Mouse (Mus musculus) MEL (cell line): ENCODE measurements around the gene BC025920. TPM values are rescaled to one million over a fixed set of nuclear protein-coding genes. Genes with fewer than 3 reads are reported as not detected.

Source experiments
- DNase-seq: peaks from one replicate; pipeline ENCODE4 v3.0.0; 2011; ENCODE audit warnings: low read depth, low spot score
- H3K27ac ChIP-seq: 2 replicates; pipeline ENCODE4 v1.5.1; 2012; ENCODE audit warnings: low read depth, mild to moderate bottlenecking, control low read depth, low read length, moderate library complexity; ENCODE audit not compliant: control insufficient read depth
- H3K27me3 ChIP-seq, 2 experiments: fragments of 150-350 bp in 1 of 2; sonication (generic) in 1 of 2; 2 replicates each; pipeline ENCODE4 v1.6.1; 2012; ENCODE audit warnings: low read length in 2 of 2, mild to moderate bottlenecking in 2 of 2, improper control_type of control experiment in 1 of 2, moderate library complexity in 1 of 2; ENCODE audit not compliant: insufficient read depth in 2 of 2, control insufficient read depth in 1 of 2
- H3K36me3 ChIP-seq, 2 experiments: 2 replicates each; pipeline ENCODE4 v1.6.1; 2012 to 2014; ENCODE audit warnings: low read length in 2 of 2, improper control_type of control experiment in 1 of 2, inconsistent platforms in 1 of 2, mild to moderate bottlenecking in 1 of 2; ENCODE audit not compliant: insufficient read depth in 2 of 2, control insufficient read depth in 1 of 2
- H3K4me1 ChIP-seq, 2 experiments: fragments of 150-350 bp in 1 of 2; sonication (generic) in 1 of 2; 2 replicates each; pipeline ENCODE4 v1.6.1; 2012; ENCODE audit warnings: low read length in 2 of 2, improper control_type of control experiment in 1 of 2, mild to moderate bottlenecking in 1 of 2; ENCODE audit not compliant: insufficient read depth in 2 of 2, control insufficient read depth in 1 of 2
- H3K4me3 ChIP-seq, 2 experiments: fragments of 150-350 bp in 1 of 2; sonication (generic) in 1 of 2; 2 replicates each; pipeline ENCODE4 v1.5.1; 2012; ENCODE audit warnings: low read depth in 2 of 2, low read length in 2 of 2, mild to moderate bottlenecking in 2 of 2, moderate library complexity in 2 of 2, control low read depth in 1 of 2, improper control_type of control experiment in 1 of 2; ENCODE audit not compliant: control insufficient read depth in 1 of 2, insufficient read depth in 1 of 2
- H3K79me2 ChIP-seq: 2 replicates; pipeline ENCODE4 v1.6.1; 2012; ENCODE audit warnings: mild to moderate bottlenecking, low read length, moderate library complexity; ENCODE audit not compliant: control insufficient read depth, poor library complexity, insufficient read depth
- H3K9ac ChIP-seq: 2 replicates; pipeline ENCODE4 v1.6.1; 2012; ENCODE audit warnings: low read depth, mild to moderate bottlenecking, control low read depth, low read length, moderate library complexity; ENCODE audit not compliant: control insufficient read depth, poor library complexity, severe bottlenecking
- H3K9me3 ChIP-seq: fragments of 150-350 bp; sonication (generic); replicated peaks from 2 replicates; pipeline ENCODE4 v1.6.1; 2012; ENCODE audit warnings: mild to moderate bottlenecking, low read length, improper control_type of control experiment, moderate library complexity; ENCODE audit not compliant: insufficient read depth
- CHD1 ChIP-seq: IDR thresholded peaks from 2 replicates; pipeline ENCODE4 v1.6.1; 2012; ENCODE audit warnings: low read depth, mild to moderate bottlenecking, inconsistent platforms, low read length, improper control_type of control experiment
- CTCF ChIP-seq, 3 experiments: IDR thresholded peaks in 2 of 3; conservative IDR thresholded peaks in 1 of 3; 2 replicates each; pipeline ENCODE4 v1.5.1; 2011 to 2012; ENCODE audit warnings: low read length in 3 of 3, low read depth in 2 of 3, mild to moderate bottlenecking in 2 of 3, improper control_type of control experiment in 1 of 3, inconsistent platforms in 1 of 3, mixed read lengths in 1 of 3, moderate library complexity in 1 of 3; ENCODE audit not compliant: control insufficient read depth in 1 of 3, insufficient read depth in 1 of 3, poor library complexity in 1 of 3, severe bottlenecking in 1 of 3
- E2F4 ChIP-seq: IDR thresholded peaks from 2 replicates; pipeline ENCODE4 v1.6.1; 2011; ENCODE audit warnings: low read depth, low read length, improper control_type of control experiment, borderline replicate concordance
- ELF1 ChIP-seq: IDR thresholded peaks from 2 replicates; pipeline ENCODE4 v1.6.1; 2014; ENCODE audit warnings: low read depth, mild to moderate bottlenecking, inconsistent platforms, low read length, improper control_type of control experiment, moderate library complexity
- EP300 ChIP-seq, 2 experiments: IDR thresholded peaks; 2 replicates each; pipeline ENCODE4 v1.6.1; 2011; ENCODE audit warnings: improper control_type of control experiment in 2 of 2, low read length in 2 of 2, low read depth in 1 of 2, mild to moderate bottlenecking in 1 of 2
- ETS1 ChIP-seq: IDR thresholded peaks from 2 replicates; pipeline ENCODE4 v1.6.1; 2012; ENCODE audit warnings: low read depth, mild to moderate bottlenecking, inconsistent platforms, low read length, improper control_type of control experiment, moderate library complexity
- GABPA ChIP-seq: IDR thresholded peaks from 2 replicates; pipeline ENCODE4 v1.6.1; 2012; ENCODE audit warnings: low read depth, mild to moderate bottlenecking, inconsistent platforms, low read length, improper control_type of control experiment, moderate library complexity
- GATA1 ChIP-seq: IDR thresholded peaks from 2 replicates; pipeline ENCODE4 v1.6.1; 2011; ENCODE audit warnings: low read depth, low read length, improper control_type of control experiment
- JUND ChIP-seq: IDR thresholded peaks from 2 replicates; pipeline ENCODE4 v1.6.1; 2011; ENCODE audit warnings: low read depth, mild to moderate bottlenecking, improper control_type of control experiment, low read length
- KAT2A ChIP-seq: conservative IDR thresholded peaks from 2 replicates; pipeline ENCODE4 v1.6.1; 2012; ENCODE audit warnings: low read depth, low read length, improper control_type of control experiment, inconsistent platforms
- MAFK ChIP-seq: IDR thresholded peaks from 2 replicates; pipeline ENCODE4 v1.6.1; 2011; ENCODE audit warnings: low read depth, mild to moderate bottlenecking, low read length, improper control_type of control experiment, borderline replicate concordance
- MAZ ChIP-seq: IDR thresholded peaks from 2 replicates; pipeline ENCODE4 v1.6.1; 2012; ENCODE audit warnings: low read depth, mild to moderate bottlenecking, inconsistent platforms, low read length, improper control_type of control experiment
- MEF2A ChIP-seq: IDR thresholded peaks from 2 replicates; pipeline ENCODE4 v1.6.1; 2014; ENCODE audit warnings: low read depth, mild to moderate bottlenecking, inconsistent platforms, low read length, improper control_type of control experiment; ENCODE audit not compliant: poor library complexity, insufficient replicate concordance, severe bottlenecking; ENCODE audit errors: extremely low read depth
- NRF1 ChIP-seq: IDR thresholded peaks from 2 replicates; pipeline ENCODE4 v1.6.1; 2014; ENCODE audit warnings: low read depth, mild to moderate bottlenecking, inconsistent platforms, low read length, improper control_type of control experiment, moderate library complexity; ENCODE audit not compliant: poor library complexity, insufficient read depth, severe bottlenecking
- POLR2AphosphoS2 ChIP-seq: IDR thresholded peaks from 2 replicates; pipeline ENCODE4 v1.6.1; 2011; ENCODE audit warnings: low read length, improper control_type of control experiment
- POLR2AphosphoS5 ChIP-seq: IDR thresholded peaks from 2 replicates; pipeline ENCODE4 v1.6.1; 2012; ENCODE audit warnings: low read depth, borderline replicate concordance, mild to moderate bottlenecking, inconsistent platforms, low read length, moderate library complexity, mixed read lengths
- RCOR1 ChIP-seq: IDR thresholded peaks from 2 replicates; pipeline ENCODE4 v1.6.1; 2012; ENCODE audit warnings: low read depth, mild to moderate bottlenecking, inconsistent platforms, low read length, improper control_type of control experiment
- SIN3A ChIP-seq: IDR thresholded peaks from 2 replicates; pipeline ENCODE4 v1.6.1; 2012; ENCODE audit warnings: low read length, improper control_type of control experiment, inconsistent platforms
- SMC3 ChIP-seq: IDR thresholded peaks from 2 replicates; pipeline ENCODE4 v1.6.1; 2011; ENCODE audit warnings: low read depth, low read length, improper control_type of control experiment
- TAL1 ChIP-seq: IDR thresholded peaks from 2 replicates; pipeline ENCODE4 v1.6.1; 2012; ENCODE audit warnings: mild to moderate bottlenecking, inconsistent platforms, low read length, moderate library complexity, mixed read lengths
- UBTF ChIP-seq: IDR thresholded peaks from 2 replicates; pipeline ENCODE4 v1.6.1; 2012; ENCODE audit warnings: low read depth, mild to moderate bottlenecking, inconsistent platforms, low read length, improper control_type of control experiment, moderate library complexity, borderline replicate concordance; ENCODE audit not compliant: insufficient read depth
- USF1 ChIP-seq: IDR thresholded peaks from 2 replicates; pipeline ENCODE4 v1.6.1; 2014; ENCODE audit warnings: low read depth, mild to moderate bottlenecking, inconsistent platforms, low read length, improper control_type of control experiment, moderate library complexity
- USF2 ChIP-seq, 2 experiments: IDR thresholded peaks; 2 replicates each; pipeline ENCODE4 v1.6.1; 2011 to 2012; ENCODE audit warnings: improper control_type of control experiment in 2 of 2, low read length in 2 of 2, borderline replicate concordance in 1 of 2, inconsistent platforms in 1 of 2, low read depth in 1 of 2, mild to moderate bottlenecking in 1 of 2; ENCODE audit not compliant: insufficient read depth in 1 of 2
- ZC3H11A ChIP-seq: IDR thresholded peaks from 2 replicates; pipeline ENCODE4 v1.6.1; 2012; ENCODE audit warnings: low read depth, mild to moderate bottlenecking, inconsistent platforms, low read length, improper control_type of control experiment
- ZKSCAN1 ChIP-seq: IDR thresholded peaks from 2 replicates; pipeline ENCODE4 v1.6.1; 2012; ENCODE audit warnings: low read depth, mild to moderate bottlenecking, inconsistent platforms, low read length, improper control_type of control experiment, moderate library complexity
- polyA plus RNA-seq, 2 experiments: library from polyadenylated mRNA; stranded (reverse) in 1 of 2; unstranded in 1 of 2; fragments of >175 nt in 1 of 2; fragments of >200 nt in 1 of 2; gene quantifications; 2 replicates each; pipeline versions ENCODE4 v1.2.1 to v1.2.4; 2012; ENCODE audit warnings: low replicate concordance in 2 of 2, low read depth in 1 of 2; ENCODE audit not compliant: insufficient read length in 2 of 2, insufficient read depth in 1 of 2, missing spikeins in 1 of 2
- total RNA-seq: library from RNA; depleted of rRNA; stranded (reverse); fragments of 300-350 nt; gene quantifications from 2 replicates; pipeline ENCODE4 v1.2.3, GENCODE M21; 2012

Gene BC025920
- total and polyA plus RNA-seq, 3 experiments: 1.1 to 1.7 TPM; not detected in 1

DNA sequence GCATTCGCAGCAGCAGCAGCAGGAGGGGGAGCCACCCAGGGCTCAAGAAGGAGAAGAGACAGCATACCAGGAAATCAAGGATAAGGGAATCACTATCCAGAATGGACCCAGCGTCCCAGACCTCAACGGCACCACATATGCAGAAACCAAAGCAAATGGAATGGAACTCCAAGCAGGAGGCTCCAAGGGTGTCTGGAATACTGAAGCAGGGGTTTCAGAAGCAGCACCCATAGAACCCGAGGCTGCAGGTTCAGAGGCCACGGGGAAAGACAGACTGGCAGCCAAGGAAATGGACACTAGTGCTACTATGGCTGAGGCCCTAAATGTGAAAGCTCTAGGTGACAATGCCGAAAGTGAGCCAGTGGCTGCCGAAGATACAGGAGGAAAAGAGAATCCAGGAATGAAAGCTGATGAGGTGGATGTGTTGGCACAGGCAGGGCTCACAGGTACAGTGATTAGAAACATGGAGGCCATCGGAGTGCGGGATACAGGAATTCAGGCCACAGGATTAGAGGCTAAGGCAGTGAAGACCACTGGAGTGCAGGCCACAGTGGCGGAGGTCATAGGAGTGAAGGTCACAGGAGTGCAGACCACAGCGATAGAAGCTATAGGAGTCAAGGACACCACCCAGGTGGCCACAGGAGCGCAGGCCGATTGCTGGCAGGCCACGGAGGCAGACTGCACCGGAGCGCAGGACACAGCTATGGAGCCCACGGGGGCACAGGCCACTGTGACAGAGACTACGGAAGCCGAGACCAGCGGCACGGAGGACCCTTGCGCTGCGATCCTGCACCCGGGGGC lies 36.8 kb downstream of the BC025920 start:
- Histone ChIP-seq H3K9ac (peak overlapping the region; percentile 82), H3K79me2 (peaks cover 3% of the 10 kb centered on the region; the same call in 1 of the 2 replicates), H3K27me3 (no peaks in the 10 kb centered on the region), H3K27ac (peak overlapping the region; percentile 76), H3K4me1 (peaks cover 2 to 15% of the 10 kb centered on the region in 2 experiments; a peak in 3 of 4 replicates), H3K9me3 (no peaks in the 10 kb centered on the region), H3K4me3 (peak overlapping the region; percentile 55 to 93), H3K36me3 (peaks cover 0 to 6% of the 10 kb centered on the region in 2 experiments; a peak in 1 of 4 replicates)
- no peak for DNase-seq
- TF ChIP-seq ETS1 (no peak), MAZ (no peak), SIN3A (peak; percentile 25; the same call in 1 of the 2 replicates), CHD1 (0 out of 2 replicates have a peak, but pooled peaks have one; percentile 54), KAT2A (no peak), RCOR1 (no peak), CTCF (IDR thresholded peaks at IDR 0.05 in 2 of 3, conservative IDR thresholded peaks at IDR 0.05 in 1 of 3; ENCODE audit: control insufficient read depth in 1 of 3, insufficient read depth in 1 of 3, low read depth in 2 of 3, low read length in 3 of 3, poor library complexity in 1 of 3, severe bottlenecking in 1 of 3) (no peak), MAFK (no peak), ELF1 (no peak), UBTF (0 out of 2 replicates have a peak, but pooled peaks have one; percentile 53), ZC3H11A (no peak), JUND (no peak), POLR2AphosphoS2 (no peak), ZKSCAN1 (no peak)

- Histone ChIP-seq H3K27me3 (no peaks in the 10 kb centered on the region), H3K9me3 (no peaks in the 10 kb centered on the region), H3K4me1 (peaks cover 2 to 15% of the 10 kb centered on the region in 2 experiments; a peak in 3 of 4 replicates), H3K4me3 (peak overlapping the region; percentile 55 to 93), H3K79me2 (peaks cover 3% of the 10 kb centered on the region; the same call in 1 of the 2 replicates), H3K36me3 (peaks cover 0 to 6% of the 10 kb centered on the region in 2 experiments; a peak in 1 of 4 replicates), H3K9ac (peak overlapping the region; percentile 82), H3K27ac (peak overlapping the region; percentile 76)
- peak; percentile 98 for DNase-seq
- no peak for TF ChIP-seq TAL1
- peak; percentile 74 for TF ChIP-seq ELF1
- TF ChIP-seq ETS1: peak; percentile 73
- peak; percentile 43 to 87; a peak in 3 of 4 replicates for TF ChIP-seq USF2 (IDR thresholded peaks at IDR 0.05; ENCODE audit: borderline replicate concordance in 1 of 2, insufficient read depth in 1 of 2, low read depth in 1 of 2, low read length in 2 of 2)
- no peak for TF ChIP-seq EP300 (IDR thresholded peaks at IDR 0.05; ENCODE audit: low read depth in 1 of 2, low read length in 2 of 2)
- no peak for TF ChIP-seq MAFK
- TF ChIP-seq JUND: no peak
- no peak for TF ChIP-seq E2F4
- peak; percentile 26 to 62 (median 35); a peak in 4 of 6 replicates for TF ChIP-seq CTCF (IDR thresholded peaks at IDR 0.05 in 2 of 3, conservative IDR thresholded peaks at IDR 0.05 in 1 of 3; ENCODE audit: control insufficient read depth in 1 of 3, insufficient read depth in 1 of 3, low read depth in 2 of 3, low read length in 3 of 3, poor library complexity in 1 of 3, severe bottlenecking in 1 of 3)
- TF ChIP-seq NRF1: peak; percentile 95; the same call in 1 of the 2 replicates
- no peak for TF ChIP-seq GABPA
- no peak for TF ChIP-seq CHD1
- peak; percentile 50 for TF ChIP-seq SMC3
- no peak; the same call in 1 of the 2 replicates for TF ChIP-seq KAT2A
- TF ChIP-seq USF1: peak; percentile 99
- TF ChIP-seq GATA1: no peak
- no peak for TF ChIP-seq RCOR1
- 0 out of 2 replicates have a peak, but pooled peaks have one; percentile 40 for TF ChIP-seq MEF2A
- TF ChIP-seq POLR2AphosphoS5: no peak
Measured at GRCm38 (mm10) chr10:81643449-81644055, 37.5 kb downstream of the BC025920 start.
